Mouse (Mus musculus) heart, postnatal 0 days (tissue): ENCODE measurements around the gene Slc39a11. TPM values are rescaled to one million over a fixed set of nuclear protein-coding genes. Genes with fewer than 3 reads are reported as not detected.

Experiments used
- ATAC-seq: fragments of 200-750 bp; cut with Nextera tagmentation; 2 replicates; pipeline ENCODE4 v1.8.0; 2017; ENCODE audit warnings: low read depth, moderate number of reproducible peaks, moderate library complexity; ENCODE audit not compliant: insufficient read depth
- DNase-seq: peaks from one replicate; pipeline ENCODE4 v3.0.0-alpha.2; 2016; ENCODE audit warnings: low spot score
- H3K27ac ChIP-seq: fragments of 300-500 bp; sonication (generic); 2 replicates; pipeline ENCODE4 v1.5.1; 2014; ENCODE audit warnings: low read depth, mild to moderate bottlenecking
- H3K27me3 ChIP-seq: fragments of 300-500 bp; sonication (generic); 2 replicates; pipeline ENCODE4 v1.6.1; 2014; ENCODE audit warnings: low read length, mixed read lengths; ENCODE audit not compliant: control insufficient read depth, insufficient read depth
- H3K36me3 ChIP-seq: fragments of 300-500 bp; sonication (generic); replicated peaks from 2 replicates; pipeline ENCODE4 v1.6.1; 2014; ENCODE audit warnings: low read length, mixed read lengths; ENCODE audit not compliant: control insufficient read depth, insufficient read depth
- H3K4me1 ChIP-seq: fragments of 300-500 bp; sonication (generic); 2 replicates; pipeline ENCODE4 v1.6.1; 2014; ENCODE audit warnings: antibody characterized with exemption; ENCODE audit not compliant: control insufficient read depth, insufficient read depth
- H3K4me2 ChIP-seq: fragments of 300-500 bp; sonication (generic); 2 replicates; pipeline ENCODE4 v1.6.1; 2014; ENCODE audit warnings: low read depth, mild to moderate bottlenecking, low read length, moderate library complexity
- H3K4me3 ChIP-seq: fragments of 300-500 bp; sonication (generic); 2 replicates; pipeline ENCODE4 v1.5.1; 2014; ENCODE audit warnings: low read depth, low read length
- H3K9ac ChIP-seq: fragments of 300-500 bp; sonication (generic); replicated peaks from 2 replicates; pipeline ENCODE4 v1.6.1; 2014; ENCODE audit warnings: low read depth, low read length, mixed read lengths
- H3K9me3 ChIP-seq: fragments of 300-500 bp; sonication (generic); replicated peaks from 2 replicates; pipeline ENCODE4 v1.6.1; 2016; ENCODE audit warnings: low read length; ENCODE audit not compliant: control insufficient read depth
- CTCF ChIP-seq: IDR thresholded peaks from 2 replicates; pipeline ENCODE4 v1.5.1; 2016; ENCODE audit warnings: antibody characterized with exemption, control low read depth, low read depth
- EP300 ChIP-seq: IDR thresholded peaks from 2 replicates; pipeline ENCODE4 v1.6.1; 2016; ENCODE audit warnings: antibody characterized with exemption, low read depth
- WGBS: fragments of 180-500 bp; shearing (Covaris S2); extraction: QIAGEN DNeasy Blood & Tissue Kit; methylation state at CpG from one replicate; pipeline ENCODE4 v1.1.7; 2014; 5-methylcytosine and 5-hydroxymethylcytosine counted together
- polyA plus RNA-seq: library from polyadenylated mRNA; unstranded; fragments of >200 nt; fragmentation: Nextera tagmentation; extraction: Ambion mirVana; gene quantifications from 2 replicates; pipeline ENCODE4 v1.2.1, GENCODE M21; 2015
- total RNA-seq: library from RNA; depleted of rRNA; stranded (reverse); fragments of >200 nt; gene quantifications from 2 replicates; pipeline ENCODE4 v1.2.3, GENCODE M21; 2014; ENCODE audit warnings: low replicate concordance

Gene Slc39a11
- total and polyA plus RNA-seq, 2 experiments from 2014 or later, result 8.6 to 16.3 TPM

- no peak overlapping the region for H3K27ac ChIP-seq
- no peaks in the 10 kb centered on the region for H3K4me1 ChIP-seq
- DNase-seq (no peak), ATAC-seq (no peak)
- H3K36me3 ChIP-seq, result no peaks in the 10 kb centered on the region
- H3K27me3 ChIP-seq, result no peaks in the 10 kb centered on the region
- H3K4me2 ChIP-seq, result no peak overlapping the region
- no peak overlapping the region for H3K9ac ChIP-seq
- WGBS, result 84% methylated on average over 5 of the region's 5 CpGs
- TF ChIP-seq EP300 (no peak), CTCF (no peak)
- no peaks in the 10 kb centered on the region for H3K9me3 ChIP-seq
- H3K4me3 ChIP-seq, result no peak overlapping the region
Measured at GRCm38 (mm10) chr11:113475491-113475890, 174.4 kb downstream of the Slc39a11 start.

GRCm38 (mm10) chr11:113473998-113474534, 175.8 kb downstream of the Slc39a11 start:
- Histone ChIP-seq H3K9ac (no peak overlapping the region), H3K4me3 (no peak overlapping the region), H3K27ac (no peak overlapping the region), H3K4me2 (no peak overlapping the region), H3K27me3 (no peaks in the 10 kb centered on the region), H3K36me3 (no peaks in the 10 kb centered on the region), H3K4me1 (no peaks in the 10 kb centered on the region), H3K9me3 (no peaks in the 10 kb centered on the region)
- ATAC-seq, result no peak
- WGBS, result 76% methylated on average over 7 of the region's 7 CpGs
- DNase-seq, result no peak
- TF ChIP-seq CTCF (no peak), EP300 (no peak)

- Histone ChIP-seq H3K36me3 (no peaks in the 10 kb centered on the region), H3K27me3 (no peaks in the 10 kb centered on the region), H3K9ac (no peak overlapping the region), H3K4me1 (no peaks in the 10 kb centered on the region), H3K4me2 (no peak overlapping the region), H3K27ac (no peak overlapping the region), H3K4me3 (no peak overlapping the region), H3K9me3 (no peaks in the 10 kb centered on the region)
- 93% methylated on average over 9 of the region's 9 CpGs for WGBS
- TF ChIP-seq EP300 (no peak), CTCF (no peak)
- no peak for DNase-seq
- no peak for ATAC-seq
Measured at GRCm38 (mm10) chr11:113471936-113472335, 177.9 kb downstream of the Slc39a11 start.

GRCm38 (mm10) chr11:113469919-113470785, 179.7 kb downstream of the Slc39a11 start:
- Histone ChIP-seq H3K4me1 (no peaks in the 10 kb centered on the region), H3K9ac (no peak overlapping the region), H3K36me3 (no peaks in the 10 kb centered on the region), H3K9me3 (no peaks in the 10 kb centered on the region), H3K27me3 (no peaks in the 10 kb centered on the region), H3K4me3 (no peak overlapping the region), H3K27ac (no peak overlapping the region), H3K4me2 (no peak overlapping the region)
- no peak for ATAC-seq
- DNase-seq, result no peak
- WGBS, result 57% methylated on average over 17 of the region's 17 CpGs
- TF ChIP-seq CTCF, result no peak
- TF ChIP-seq EP300, result no peak

GRCm38 (mm10) chr11:113468016-113468415, 181.9 kb downstream of the Slc39a11 start:
- H3K27ac ChIP-seq, result no peak overlapping the region
- WGBS, result 78% methylated on average over 10 of the region's 10 CpGs
- no peak overlapping the region for H3K9ac ChIP-seq
- no peaks in the 10 kb centered on the region for H3K4me1 ChIP-seq
- H3K4me3 ChIP-seq, result no peak overlapping the region
- H3K4me2 ChIP-seq, result no peak overlapping the region
- no peaks in the 10 kb centered on the region for H3K9me3 ChIP-seq
- no peak for TF ChIP-seq EP300
- TF ChIP-seq CTCF, result no peak
- no peaks in the 10 kb centered on the region for H3K27me3 ChIP-seq
- DNase-seq (no peak), ATAC-seq (no peak)
- no peaks in the 10 kb centered on the region for H3K36me3 ChIP-seq
